Mouse (Mus musculus): ENCODE measurements at regions not wholly inside any gene's neighbourhood (a gene's known extent, or its start where the extent isn't known, plus 50 kb on each side); places are given as distances from the start of the nearest gene placed in this dataset.

DNA sequence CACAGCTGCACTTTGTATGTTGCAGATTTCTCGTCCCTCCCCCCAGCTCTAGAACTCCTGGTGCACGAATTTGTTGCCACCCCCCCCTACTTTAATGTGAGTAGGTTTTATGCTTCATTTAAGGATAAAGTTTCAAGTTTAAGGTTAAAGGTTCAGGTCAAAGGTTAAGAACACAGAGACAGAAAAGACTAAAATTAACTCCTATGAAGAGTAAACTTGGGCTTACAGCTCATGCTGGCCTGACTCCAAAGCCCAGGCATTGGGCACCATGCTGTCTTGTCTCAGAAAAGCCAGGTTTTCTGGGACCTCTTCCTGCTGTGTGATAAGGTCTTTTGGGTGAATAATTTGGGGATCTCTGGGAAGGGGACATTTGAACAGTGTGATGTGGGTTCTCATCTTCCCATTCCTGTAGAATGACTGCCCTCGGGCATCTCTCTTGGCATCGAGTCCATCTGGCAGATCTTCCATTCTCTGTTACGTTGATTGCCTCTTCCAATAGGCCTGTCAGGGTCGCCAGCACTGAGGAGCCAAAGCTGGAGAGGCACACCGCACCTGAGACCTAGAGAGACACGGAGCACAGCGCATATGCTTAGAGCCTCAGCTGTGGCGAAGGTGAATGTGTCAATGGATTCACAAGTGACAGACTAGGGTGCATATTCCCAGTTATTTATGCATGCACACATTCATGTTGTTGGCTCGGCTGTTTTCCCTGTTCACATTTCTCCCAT lies 466.1 kb downstream of the Cd83 start:
- WGBS, result 86% methylated on average over 11 of the region's 11 CpGs
- DNase-seq (ENCODE audit: low read depth, low spot score), result no peak

- DNase-seq (ENCODE audit: low read depth, low spot score), result no peak
- WGBS, result 80% methylated on average over 1 of the region's 1 CpGs
Observed at GRCm38 (mm10) chr13:44251503-44251902, 466.9 kb downstream of the Cd83 start.

- no peak for DNase-seq (ENCODE audit: low read depth, low spot score)
- WGBS, result 90% methylated on average over 3 of the region's 3 CpGs
Observed at GRCm38 (mm10) chr13:44252496-44252895, 467.9 kb downstream of the Cd83 start.

GRCm38 (mm10) chr13:44258422-44258821 lies 470.9 kb upstream of the Jarid2 start:
- 74% methylated on average over 10 of the region's 10 CpGs for WGBS
- no peak for DNase-seq (ENCODE audit: low read depth, low spot score)

DNA sequence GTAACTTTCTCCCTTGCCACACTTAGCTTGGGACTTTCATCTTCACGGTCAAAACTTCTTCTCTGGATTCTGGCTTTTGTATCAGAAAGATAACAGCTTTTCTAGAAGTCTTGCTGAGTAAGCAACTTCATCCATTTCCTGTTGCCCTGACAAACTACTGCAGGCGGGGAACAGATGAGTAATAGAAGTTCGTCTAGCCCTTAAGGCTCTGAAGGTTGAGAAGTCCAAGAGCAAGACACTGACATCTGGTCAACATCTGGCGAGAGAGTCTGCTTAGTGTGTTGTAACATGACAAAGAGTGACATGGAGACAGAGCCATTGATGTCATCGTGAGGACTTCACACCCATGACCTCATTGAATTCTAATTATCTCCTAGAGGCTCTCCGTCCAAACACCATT lies 469.2 kb upstream of the Jarid2 start:
- DNase-seq (ENCODE audit: low read depth, low spot score), result no peak
- 68% methylated on average over 6 of the region's 6 CpGs for WGBS

GRCm38 (mm10) chr13:44260637-44261333 lies 468.5 kb upstream of the Jarid2 start:
- DNase-seq (ENCODE audit: low read depth, low spot score), result no peak
- 69% methylated on average over 8 of the region's 8 CpGs for WGBS

DNA sequence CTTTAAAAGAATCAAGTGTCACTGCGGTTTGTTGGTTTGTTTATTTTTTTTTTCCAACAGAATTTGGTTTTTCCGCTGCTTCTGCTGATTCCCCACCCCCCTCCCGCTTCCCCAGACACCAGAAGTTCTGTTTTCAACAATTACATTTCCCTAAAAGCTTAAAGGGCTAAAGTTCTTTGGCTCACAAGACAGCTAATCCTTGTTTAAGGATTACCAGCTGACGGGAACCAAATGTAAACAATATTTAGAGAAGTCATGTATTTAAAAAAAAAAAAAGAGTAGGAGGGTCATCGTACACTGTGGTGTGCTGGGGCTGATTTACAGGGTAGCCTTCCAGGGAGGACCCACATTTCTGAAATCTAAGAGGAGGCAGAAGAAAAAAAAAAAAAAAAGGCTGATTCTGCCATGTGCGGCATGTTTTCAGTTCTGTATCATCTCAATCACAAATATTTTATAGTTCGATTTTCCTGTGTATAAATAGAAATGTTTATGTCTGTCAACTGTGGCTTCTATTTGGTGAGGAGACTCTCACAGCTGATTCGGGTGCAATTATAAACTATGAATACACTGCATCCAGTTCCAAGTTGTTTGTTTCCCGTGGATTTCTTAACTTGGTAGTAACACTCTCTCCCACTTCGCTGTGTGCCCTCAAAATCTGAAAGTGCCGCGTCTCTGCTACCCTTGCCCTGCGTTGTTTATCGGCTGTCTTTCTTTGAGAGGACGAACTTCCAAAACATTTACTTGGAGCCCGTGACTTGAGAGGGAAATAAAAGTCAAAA lies 456.3 kb upstream of the Jarid2 start:
- 65% methylated on average over 16 of the region's 16 CpGs for WGBS
- no peak for DNase-seq (ENCODE audit: low read depth, low spot score)

GRCm38 (mm10) chr13:44277952-44278351 lies 451.3 kb upstream of the Jarid2 start:
- DNase-seq (ENCODE audit: low read depth, low spot score), result no peak
- 86% methylated on average over 3 of the region's 3 CpGs for WGBS

DNA sequence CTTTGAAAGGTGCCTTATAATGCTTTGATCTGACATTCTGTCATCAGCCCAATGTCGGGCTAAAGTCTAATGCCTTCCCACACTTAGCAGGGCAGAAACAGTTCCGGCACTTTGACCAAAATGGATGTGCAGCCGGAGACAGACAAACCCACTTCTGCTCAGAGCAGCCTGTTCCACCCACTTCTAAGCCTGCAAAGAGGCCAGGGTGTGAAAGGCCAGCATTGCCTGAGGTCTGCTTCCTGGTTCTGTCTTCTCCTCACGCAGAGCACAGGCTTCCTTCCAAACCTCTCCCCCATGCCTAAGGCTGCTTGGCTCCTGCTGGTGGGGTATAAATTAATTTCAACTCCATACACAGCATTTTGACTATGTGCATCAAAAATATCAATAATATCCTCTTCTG lies 450.2 kb upstream of the Jarid2 start:
- WGBS, result 50% methylated on average over 4 of the region's 4 CpGs
- DNase-seq (ENCODE audit: low read depth, low spot score), result no peak

DNA sequence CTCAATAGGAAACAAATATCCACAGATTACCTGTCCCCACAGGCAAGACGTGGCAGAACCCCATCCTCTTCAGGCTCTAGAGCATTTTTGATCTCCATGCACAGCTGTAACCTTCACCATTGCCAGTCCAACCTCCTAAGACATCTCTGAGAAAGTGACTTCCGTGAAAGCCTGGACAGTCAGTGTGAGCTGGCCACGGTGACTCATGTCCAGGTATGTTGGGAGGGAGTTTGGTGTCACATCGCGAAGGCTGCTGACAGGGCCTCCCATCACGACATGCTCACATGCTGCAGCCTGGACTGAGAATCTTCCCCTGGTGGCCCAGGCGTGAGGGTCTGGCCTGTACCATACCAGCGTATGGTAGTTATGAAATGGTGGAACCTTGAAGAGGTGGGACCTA lies 449.0 kb upstream of the Jarid2 start:
- 97% methylated on average over 8 of the region's 8 CpGs for WGBS

DNA sequence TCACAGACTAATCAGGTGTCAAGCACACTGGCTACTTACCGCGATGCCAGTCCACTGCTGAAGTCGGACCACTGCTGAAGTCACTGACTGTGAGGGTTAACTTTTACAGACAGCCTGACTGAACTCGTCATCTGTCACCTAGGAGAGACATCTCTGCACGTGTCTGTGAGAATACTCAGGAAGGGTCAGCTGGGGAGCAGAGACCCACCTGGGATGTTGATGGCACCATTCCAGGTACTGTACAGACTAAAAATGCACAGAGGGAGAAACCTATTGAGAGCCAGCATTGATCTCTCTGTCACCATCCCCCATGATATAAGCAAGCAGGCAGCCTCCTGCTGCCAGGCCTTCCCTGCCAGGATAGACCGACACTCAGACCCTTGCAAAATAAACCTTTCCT lies 447.5 kb upstream of the Jarid2 start:
- DNase-seq (ENCODE audit: low read depth, low spot score), result no peak
- 89% methylated on average over 6 of the region's 6 CpGs for WGBS

More for the DNA sequence above, 449.0 kb upstream of the Jarid2 start:
- no peak for DNase-seq (ENCODE audit: low read depth, low spot score)

DNA sequence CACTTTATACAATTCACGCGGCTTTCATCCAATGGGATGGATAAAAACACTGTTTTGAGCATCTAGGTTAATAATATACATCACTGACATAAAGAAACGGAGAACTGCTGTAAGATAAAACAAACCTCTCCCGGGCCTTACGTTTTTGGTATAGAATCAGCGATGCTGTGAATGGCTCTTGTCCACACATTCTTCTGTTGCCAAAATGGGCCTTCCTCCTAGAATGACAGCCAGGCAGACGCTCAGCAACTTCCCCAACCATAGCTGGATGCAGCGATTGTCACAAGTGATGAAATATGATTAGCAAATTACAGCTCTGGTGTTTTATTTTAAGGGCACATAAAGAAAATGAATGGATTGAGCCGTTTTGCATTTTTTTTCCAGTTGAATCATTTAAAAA lies 447.0 kb upstream of the Jarid2 start:
- no peak for DNase-seq (ENCODE audit: low read depth, low spot score)
- WGBS, result 81% methylated on average over 9 of the region's 9 CpGs

DNA sequence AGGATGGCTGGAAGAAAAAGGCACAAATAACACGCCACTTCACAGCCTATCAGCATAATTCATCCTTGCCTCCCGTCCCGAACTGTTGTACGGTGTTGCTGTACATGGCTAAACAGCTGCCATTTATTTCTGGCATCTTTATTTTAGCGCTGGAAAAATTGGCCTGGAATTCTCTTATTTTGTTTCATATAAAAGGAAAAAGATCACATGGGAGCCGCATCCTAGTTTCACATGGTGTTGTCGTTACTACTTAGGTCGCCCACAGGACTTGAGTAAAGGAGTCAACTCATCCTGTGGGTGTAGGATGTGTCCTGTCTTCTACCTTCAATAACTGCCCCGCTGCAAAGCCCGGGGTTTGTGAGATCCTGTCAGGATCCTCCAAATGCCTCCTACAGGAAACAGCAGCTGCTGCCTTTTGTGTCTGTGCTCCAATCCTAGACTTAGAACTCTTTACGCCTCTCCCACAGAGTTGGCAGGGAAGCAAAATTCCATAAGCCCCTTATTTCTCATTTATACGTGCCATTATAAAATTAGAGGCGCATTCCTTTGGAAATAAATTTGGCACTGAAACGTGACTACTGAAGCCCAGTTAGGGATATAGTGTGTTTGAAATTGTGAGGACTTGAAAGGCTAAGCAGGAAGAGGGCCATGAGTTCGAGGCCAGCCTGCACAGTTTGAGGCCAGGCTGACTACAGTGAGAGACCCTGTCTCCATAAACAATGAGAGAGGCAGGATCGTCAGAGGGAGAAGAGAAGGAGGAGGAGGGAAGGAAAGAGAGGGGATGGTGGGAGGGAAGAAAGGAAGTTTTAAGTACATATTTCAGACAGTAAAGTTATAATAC lies 446.3 kb upstream of the Jarid2 start:
- 72% methylated on average over 16 of the region's 16 CpGs for WGBS
- no peak for DNase-seq (ENCODE audit: low read depth, low spot score)

GRCm38 (mm10) chr13:44285881-44286280 lies 443.4 kb upstream of the Jarid2 start:
- 100% methylated on average over 1 of the region's 1 CpGs for WGBS
- DNase-seq (ENCODE audit: low read depth, low spot score), result no peak

- DNase-seq (ENCODE audit: low read depth, low spot score), result no peak
- WGBS, result 96% methylated on average over 2 of the region's 2 CpGs
Observed at GRCm38 (mm10) chr13:44290199-44290598, 439.1 kb upstream of the Jarid2 start.

DNA sequence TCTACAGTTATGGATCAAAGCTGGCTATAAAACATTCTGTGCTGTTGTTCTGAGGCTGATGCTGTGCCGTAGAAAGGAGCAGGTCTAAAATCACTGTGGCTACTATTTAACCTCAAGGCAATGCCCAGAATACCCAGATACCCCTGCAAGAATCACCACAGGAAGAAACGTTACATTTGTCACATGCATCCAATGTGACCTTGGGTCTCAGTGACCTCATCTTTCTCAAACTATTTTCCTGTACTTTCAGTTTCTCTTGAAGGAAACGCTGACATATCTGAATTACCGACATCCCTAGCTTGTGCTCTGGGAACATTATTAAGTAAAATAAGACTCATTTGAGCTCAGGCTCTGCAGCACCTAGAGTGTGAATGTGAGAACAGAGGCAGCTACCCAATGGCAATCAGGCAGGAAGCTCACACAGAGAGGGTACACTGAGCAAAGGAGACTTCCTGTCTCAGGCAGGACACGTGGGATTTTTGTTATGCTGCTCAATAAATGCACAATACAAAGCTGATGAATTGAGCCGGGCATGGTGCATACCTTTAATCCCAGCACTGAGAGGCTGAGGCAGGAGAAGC lies 436.7 kb upstream of the Jarid2 start:
- 47% methylated on average over 6 of the region's 6 CpGs for WGBS

GRCm38 (mm10) chr13:44293736-44294416 lies 435.4 kb upstream of the Jarid2 start:
- WGBS, result 68% methylated on average over 15 of the region's 15 CpGs

More for the DNA sequence above, 436.7 kb upstream of the Jarid2 start:
- DNase-seq (ENCODE audit: low read depth, low spot score), result no peak

GRCm38 (mm10) chr13:44295621-44296020 lies 433.7 kb upstream of the Jarid2 start:
- DNase-seq (ENCODE audit: low read depth, low spot score), result no peak
- WGBS, result 85% methylated on average over 10 of the region's 10 CpGs

More at GRCm38 (mm10) chr13:44293736-44294416, 435.4 kb upstream of the Jarid2 start:
- no peak for DNase-seq (ENCODE audit: low read depth, low spot score)

DNA sequence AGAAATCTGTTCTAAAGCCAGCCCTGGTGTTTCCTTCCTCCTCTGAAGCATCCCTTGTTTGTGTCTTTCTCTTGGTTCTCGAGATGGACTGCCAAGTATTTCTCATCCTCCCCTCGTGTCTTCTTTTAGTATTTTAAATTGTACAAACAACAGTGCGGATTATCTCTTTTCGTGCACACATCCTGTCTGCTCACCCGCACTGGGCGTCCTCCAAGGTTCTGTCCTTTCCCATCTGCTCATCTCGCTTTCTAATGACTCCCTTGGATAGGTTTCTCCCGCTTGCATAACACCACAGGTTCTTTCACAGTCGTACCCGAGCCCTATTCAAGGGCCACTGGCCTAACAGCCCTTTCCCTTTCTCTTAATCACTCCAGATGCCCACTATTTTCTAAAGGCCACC lies 428.7 kb upstream of the Jarid2 start:
- DNase-seq (ENCODE audit: low read depth, low spot score), result no peak
- 83% methylated on average over 10 of the region's 10 CpGs for WGBS

Measured in large intestine, adult 2 months (tissue).